Mouse (Mus musculus) cerebellum, adult (tissue): ENCODE results near the gene Hist1h2ab.

Experiments used
- ATAC-seq: cut with Nextera tagmentation; 2 replicates; pipeline ENCODE4 v1.9.2; 2017; ENCODE audit warnings: mild to moderate bottlenecking, moderate library complexity, mixed read lengths; ENCODE audit not compliant: insufficient number of reproducible peaks, low FRiP score, low TSS enrichment

The Hist1h2ab gene

GRCm38 (mm10) chr13:23752067-23752741 lies 1.3 kb downstream of the Hist1h2ab start, which contains the start of gene Hist1h3b:
TSS of gene Hist1h3b (plus strand) at chr13:23752267.
- ATAC-seq = peak; percentile 53; the same call in 1 of the 2 replicates

- ATAC-seq = no peak
These were observed 1.8 kb downstream of the Hist1h2ab start for GRCm38 (mm10) chr13:23752742-23753172.

GRCm38 (mm10) chr13:23753314-23754078 lies 2.6 kb downstream of the Hist1h2ab start:
- no peak for ATAC-seq

- no peak for ATAC-seq
These were observed 4.1 kb downstream of the Hist1h2ab start for GRCm38 (mm10) chr13:23755000-23755399.

- ATAC-seq = peak; percentile 69
These were observed 5.9 kb downstream of the Hist1h2ab start, which contains the start of gene Hist1h4b for GRCm38 (mm10) chr13:23756790-23757189. TSS of gene Hist1h4b (plus strand) at chr13:23757013.

GRCm38 (mm10) chr13:23757211-23757773 lies 6.4 kb downstream of the Hist1h2ab start:
- ATAC-seq = no peak

GRCm38 (mm10) chr13:23757921-23758320 lies 7.0 kb downstream of the Hist1h2ab start:
- no peak for ATAC-seq

GRCm38 (mm10) chr13:23759251-23759771 lies 8.4 kb downstream of the Hist1h2ab start:
- ATAC-seq = no peak

GRCm38 (mm10) chr13:23759916-23760239 lies 9.0 kb downstream of the Hist1h2ab start:
- no peak for ATAC-seq

- ATAC-seq = no peak
These were observed 9.5 kb downstream of the Hist1h2ab start for GRCm38 (mm10) chr13:23760240-23760971.

GRCm38 (mm10) chr13:23760972-23761864 lies 10.3 kb downstream of the Hist1h2ab start, which contains the start of gene Hist1h4a:
TSS of gene Hist1h4a (minus strand) at chr13:23761230.
- ATAC-seq = peak; percentile 69

- ATAC-seq = peak; percentile 83
These were observed 11.2 kb downstream of the Hist1h2ab start, which contains the start of gene Hist1h3a for GRCm38 (mm10) chr13:23761871-23762821. TSS of gene Hist1h3a (minus strand) at chr13:23762386.

- ATAC-seq = no peak
These were observed 12.3 kb downstream of the Hist1h2ab start for GRCm38 (mm10) chr13:23763242-23763585.

GRCm38 (mm10) chr13:23763586-23764323 lies 12.8 kb downstream of the Hist1h2ab start, which contains the start of gene Hist1h1a:
TSS of gene Hist1h1a (plus strand) at chr13:23763666.
- ATAC-seq = peak; percentile 71

- ATAC-seq = no peak
These were observed 13.6 kb downstream of the Hist1h2ab start for GRCm38 (mm10) chr13:23764324-23765171.

GRCm38 (mm10) chr13:23765172-23765513 lies 14.2 kb downstream of the Hist1h2ab start:
- no peak for ATAC-seq

- ATAC-seq = no peak
These were observed 15.8 kb downstream of the Hist1h2ab start for GRCm38 (mm10) chr13:23766772-23767171.
